Mouse (Mus musculus): ENCODE data around the gene Gm43518. TPM values are rescaled to one million over a fixed set of nuclear protein-coding genes. Genes with fewer than 3 reads are reported as not detected.
A peak's percentile ranks its signal among the peaks of the same experiment; 100 is the strongest.

Gene Gm43518
- polyA plus RNA-seq, 1 experiment from 2014 or later = 4.3 TPM

GRCm38 (mm10) chr5:123969216-123969615, 42.0 kb downstream of the Gm43518 start:
- H3K27ac ChIP-seq = no peak overlapping the region
- H3K4me3 ChIP-seq (replicated peaks) = no peak overlapping the region
- no peaks in the 10 kb centered on the region for H3K9me3 ChIP-seq
- 71% methylated on average over 8 of the region's 8 CpGs for WGBS
- H3K36me3 ChIP-seq = no peaks in the 10 kb centered on the region
- H3K4me1 ChIP-seq (replicated peaks) = peaks cover 7% of the 10 kb centered on the region; the same call in 1 of the 2 replicates
- no peaks in the 10 kb centered on the region for H3K27me3 ChIP-seq
- no peak overlapping the region for H3K9ac ChIP-seq (replicated peaks)
- H3K4me2 ChIP-seq (replicated peaks) = no peak overlapping the region
- ATAC-seq = no peak

DNA sequence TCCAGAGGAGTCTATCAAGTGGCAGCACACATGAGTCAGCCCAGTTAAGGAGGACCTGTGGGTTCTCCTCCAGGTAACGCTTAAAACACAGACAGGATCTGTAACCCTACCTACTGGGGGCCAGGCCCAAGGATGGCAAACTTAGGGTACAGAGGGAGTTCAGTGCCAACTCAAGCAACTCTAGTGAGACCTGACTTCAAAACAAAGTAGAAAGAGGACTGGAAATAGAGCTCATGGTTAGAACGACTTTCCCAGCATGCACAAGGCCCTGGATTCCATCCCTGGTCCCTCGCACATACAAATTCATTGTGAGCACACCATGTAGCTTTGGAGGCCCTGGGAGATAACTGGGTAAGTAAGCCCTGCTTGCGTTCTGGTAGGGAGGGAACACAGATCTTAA, 43.4 kb downstream of the Gm43518 start:
- Histone ChIP-seq H3K4me3 (replicated peaks) (no peak overlapping the region), H3K4me1 (replicated peaks) (peaks cover 19% of the 10 kb centered on the region), H3K9me3 (no peaks in the 10 kb centered on the region), H3K9ac (replicated peaks) (no peak overlapping the region), H3K27me3 (peaks cover 10% of the 10 kb centered on the region), H3K36me3 (no peaks in the 10 kb centered on the region), H3K4me2 (replicated peaks) (no peak overlapping the region), H3K27ac (no peak overlapping the region)
- WGBS = 88% methylated on average over 4 of the region's 4 CpGs
- no peak for ATAC-seq

DNA sequence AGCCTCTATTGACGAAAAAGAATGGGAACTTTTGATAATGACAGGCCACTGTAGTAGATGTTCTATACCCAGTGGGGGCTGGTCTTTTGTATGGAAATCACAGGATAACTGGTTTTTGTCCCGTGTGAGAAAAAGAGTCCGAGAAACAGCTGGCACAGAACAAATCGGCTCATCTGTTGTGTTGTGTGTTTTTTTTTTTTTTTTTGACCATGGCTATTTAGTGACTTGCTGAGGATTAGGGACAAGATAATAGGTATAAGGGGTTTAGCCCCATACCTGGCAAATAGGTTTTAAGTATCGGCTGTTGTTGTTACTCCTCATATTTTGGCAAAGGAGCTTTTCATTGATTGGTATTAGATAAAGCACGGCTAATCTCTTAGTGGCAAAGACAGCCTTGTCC, 45.2 kb downstream of the Gm43518 start:
- ATAC-seq = no peak
- Histone ChIP-seq H3K36me3 (no peaks in the 10 kb centered on the region), H3K4me3 (replicated peaks) (no peak overlapping the region), H3K4me2 (replicated peaks) (no peak overlapping the region), H3K4me1 (replicated peaks) (peaks cover 26% of the 10 kb centered on the region), H3K9ac (replicated peaks) (no peak overlapping the region), H3K9me3 (no peaks in the 10 kb centered on the region), H3K27me3 (peaks cover 21% of the 10 kb centered on the region), H3K27ac (no peak overlapping the region)
- 59% methylated on average over 6 of the region's 6 CpGs for WGBS

GRCm38 (mm10) chr5:123973299-123974178, 46.3 kb downstream of the Gm43518 start, which contains the start of gene Hip1r:
Hip1r (plus strand) TSS chr5:123973628.
- no peaks in the 10 kb centered on the region for H3K9me3 ChIP-seq
- WGBS = under 1% methylated on average over 83 of the region's 106 CpGs

DNA sequence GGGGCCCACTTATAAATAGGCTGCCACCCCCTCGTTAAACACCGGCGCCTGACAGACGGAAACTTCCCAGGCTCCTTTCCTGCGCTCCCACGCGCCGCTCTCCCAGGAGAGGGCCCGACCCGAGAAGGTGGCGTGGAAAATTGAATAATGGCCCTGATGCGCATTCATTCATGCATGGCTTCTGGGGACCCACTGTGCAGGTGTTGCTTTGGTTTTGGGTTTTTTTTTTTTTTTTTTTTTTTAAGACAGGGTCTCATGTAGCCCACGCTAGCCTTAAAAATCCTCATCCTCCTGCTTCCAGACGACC, 46.9 kb downstream of the Gm43518 start:
- Histone ChIP-seq H3K9ac (replicated peaks) (peak overlapping the region; percentile 82), H3K9me3 (no peaks in the 10 kb centered on the region), H3K4me3 (replicated peaks) (peak overlapping the region; percentile 71), H3K4me1 (replicated peaks) (peaks cover 29% of the 10 kb centered on the region), H3K27ac (0 out of 2 replicates have a peak overlapping the region, but pooled peaks have one; percentile 52), H3K36me3 (no peaks in the 10 kb centered on the region), H3K4me2 (replicated peaks) (peak overlapping the region; percentile 68), H3K27me3 (peaks cover 21% of the 10 kb centered on the region)
- under 1% methylated on average over 14 of the region's 14 CpGs for WGBS
- ATAC-seq = no peak

More at GRCm38 (mm10) chr5:123973299-123974178, 46.3 kb downstream of the Gm43518 start, which contains the start of gene Hip1r:
- peak within 1 kb of the TSS; percentile 68 for H3K4me2 ChIP-seq (replicated peaks)
- H3K27ac ChIP-seq = peak within 1 kb of the TSS; percentile 52; the same call in 1 of the 2 replicates
- H3K36me3 ChIP-seq = no peaks in the 10 kb centered on the region
- H3K27me3 ChIP-seq = peaks cover 21% of the 10 kb centered on the region
- peak within 1 kb of the TSS; percentile 82 for H3K9ac ChIP-seq (replicated peaks)
- H3K4me1 ChIP-seq (replicated peaks) = peaks cover 27% of the 10 kb centered on the region
- ATAC-seq = peak; percentile 85
- peak within 1 kb of the TSS; percentile 71 for H3K4me3 ChIP-seq (replicated peaks)

GRCm38 (mm10) chr5:123974616-123975111, 47.4 kb downstream of the Gm43518 start:
- Histone ChIP-seq H3K36me3 (no peaks in the 10 kb centered on the region), H3K4me1 (replicated peaks) (peaks cover 35% of the 10 kb centered on the region), H3K4me3 (replicated peaks) (peak overlapping the region; percentile 71), H3K9me3 (no peaks in the 10 kb centered on the region), H3K9ac (replicated peaks) (peak overlapping the region; percentile 82; the same call in 1 of the 2 replicates), H3K27ac (no peak overlapping the region), H3K27me3 (peaks cover 21% of the 10 kb centered on the region), H3K4me2 (replicated peaks) (peak overlapping the region; percentile 68)
- 27% methylated on average over 11 of the region's 11 CpGs for WGBS
- no peak for ATAC-seq

GRCm38 (mm10) chr5:123975668-123976180, 48.5 kb downstream of the Gm43518 start:
- H3K27me3 ChIP-seq = peaks cover 21% of the 10 kb centered on the region
- H3K27ac ChIP-seq = no peak overlapping the region
- H3K4me2 ChIP-seq (replicated peaks) = no peak overlapping the region
- H3K4me3 ChIP-seq (replicated peaks) = no peak overlapping the region
- 75% methylated on average over 6 of the region's 6 CpGs for WGBS
- H3K4me1 ChIP-seq (replicated peaks) = peaks cover 35% of the 10 kb centered on the region
- ATAC-seq = no peak
- no peaks in the 10 kb centered on the region for H3K36me3 ChIP-seq
- H3K9ac ChIP-seq (replicated peaks) = no peak overlapping the region
- no peaks in the 10 kb centered on the region for H3K9me3 ChIP-seq

- H3K4me1 ChIP-seq (replicated peaks) = peaks cover 35% of the 10 kb centered on the region
- H3K4me2 ChIP-seq (replicated peaks) = no peak overlapping the region
- WGBS = 52% methylated on average over 3 of the region's 3 CpGs
- H3K36me3 ChIP-seq = no peaks in the 10 kb centered on the region
- H3K27me3 ChIP-seq = peaks cover 21% of the 10 kb centered on the region
- H3K27ac ChIP-seq = no peak overlapping the region
- no peak overlapping the region for H3K4me3 ChIP-seq (replicated peaks)
- H3K9ac ChIP-seq (replicated peaks) = no peak overlapping the region
- no peaks in the 10 kb centered on the region for H3K9me3 ChIP-seq
- no peak for ATAC-seq
Measured at GRCm38 (mm10) chr5:123977231-123977630, 50.0 kb downstream of the Gm43518 start.

- H3K9me3 ChIP-seq = no peaks in the 10 kb centered on the region
- H3K36me3 ChIP-seq = no peaks in the 10 kb centered on the region
- no peak overlapping the region for H3K4me3 ChIP-seq (replicated peaks)
- H3K4me1 ChIP-seq (replicated peaks) = peaks cover 34% of the 10 kb centered on the region
- ATAC-seq = no peak
- no peak overlapping the region for H3K4me2 ChIP-seq (replicated peaks)
- H3K27ac ChIP-seq = no peak overlapping the region
- H3K9ac ChIP-seq (replicated peaks) = no peak overlapping the region
- H3K27me3 ChIP-seq = peaks cover 21% of the 10 kb centered on the region
- 84% methylated on average over 5 of the region's 5 CpGs for WGBS
Measured at GRCm38 (mm10) chr5:123978131-123978530, 50.9 kb downstream of the Gm43518 start.

DNA sequence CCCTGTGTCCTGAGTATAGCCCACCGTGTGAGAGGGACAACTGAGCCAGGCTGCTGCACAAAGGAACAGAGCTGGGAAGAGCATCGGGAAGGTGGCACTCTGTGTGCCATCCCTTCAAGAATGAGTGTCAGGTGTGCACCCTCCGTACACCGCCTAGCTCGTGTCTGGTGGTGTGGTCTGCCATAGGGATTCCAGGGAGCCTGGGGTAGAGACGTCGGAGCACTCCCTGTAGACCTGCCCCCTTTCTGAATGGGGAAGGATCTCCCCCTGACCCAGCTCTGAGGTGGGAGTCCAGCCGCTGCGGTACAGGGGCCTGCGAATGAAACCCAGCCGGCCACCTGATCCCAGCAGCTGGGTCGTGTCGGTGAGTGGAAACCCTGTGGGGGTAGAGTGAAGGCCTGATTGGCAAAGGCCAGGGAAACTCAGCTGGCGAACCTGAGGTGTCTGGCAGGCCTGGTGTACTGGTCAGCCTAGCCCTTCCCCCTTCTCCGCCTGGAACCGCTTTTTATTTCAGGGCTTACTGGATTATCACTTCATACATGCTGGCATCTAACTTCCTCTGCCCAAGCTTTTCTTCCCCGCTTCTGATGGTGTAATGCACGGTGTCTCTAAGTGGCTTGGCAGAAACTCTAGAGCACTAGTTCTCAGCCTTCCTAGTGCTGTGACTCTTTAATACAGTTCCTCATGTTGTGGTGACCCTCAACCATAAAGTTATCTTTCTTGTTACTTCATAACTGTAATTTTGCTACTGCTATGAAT, 52.2 kb downstream of the Gm43518 start:
- no peak overlapping the region for H3K9ac ChIP-seq (replicated peaks)
- H3K9me3 ChIP-seq = no peaks in the 10 kb centered on the region
- no peak overlapping the region for H3K4me2 ChIP-seq (replicated peaks)
- no peak overlapping the region for H3K4me3 ChIP-seq (replicated peaks)
- peaks cover 26% of the 10 kb centered on the region for H3K4me1 ChIP-seq (replicated peaks)
- WGBS = 75% methylated on average over 18 of the region's 18 CpGs
- H3K27ac ChIP-seq = no peak overlapping the region
- peaks cover 21% of the 10 kb centered on the region for H3K27me3 ChIP-seq
- ATAC-seq = no peak
- no peaks in the 10 kb centered on the region for H3K36me3 ChIP-seq

- no peak overlapping the region for H3K4me3 ChIP-seq (replicated peaks)
- H3K27ac ChIP-seq = no peak overlapping the region
- 61% methylated on average over 4 of the region's 4 CpGs for WGBS
- peaks cover 17% of the 10 kb centered on the region for H3K27me3 ChIP-seq
- no peak overlapping the region for H3K9ac ChIP-seq (replicated peaks)
- no peak overlapping the region for H3K4me2 ChIP-seq (replicated peaks)
- peaks cover 21% of the 10 kb centered on the region for H3K4me1 ChIP-seq (replicated peaks)
- H3K9me3 ChIP-seq = no peaks in the 10 kb centered on the region
- ATAC-seq = no peak
- H3K36me3 ChIP-seq = no peaks in the 10 kb centered on the region
Measured at GRCm38 (mm10) chr5:123979980-123980369, 52.8 kb downstream of the Gm43518 start.

All from midbrain, embryonic 13.5 days (tissue).